Mouse (Mus musculus) kidney, adult 2 months (tissue): ENCODE measurements around the gene Esyt1.

Experiments
- CTCF ChIP-seq: fragments of 200-500 bp; conservative IDR thresholded peaks from 2 replicates; pipeline ENCODE4 v1.5.1; 2011; ENCODE audit warnings: low read depth, mild to moderate bottlenecking, control low read depth, low read length, moderate library complexity, mixed read lengths; ENCODE audit not compliant: insufficient read depth, insufficient read length
- POLR2A ChIP-seq: fragments of 200-500 bp; IDR thresholded peaks from one replicate; pipeline ENCODE4 v1.6.1; 2011; ENCODE audit warnings: low read depth, low read length, control low read depth

DNA sequence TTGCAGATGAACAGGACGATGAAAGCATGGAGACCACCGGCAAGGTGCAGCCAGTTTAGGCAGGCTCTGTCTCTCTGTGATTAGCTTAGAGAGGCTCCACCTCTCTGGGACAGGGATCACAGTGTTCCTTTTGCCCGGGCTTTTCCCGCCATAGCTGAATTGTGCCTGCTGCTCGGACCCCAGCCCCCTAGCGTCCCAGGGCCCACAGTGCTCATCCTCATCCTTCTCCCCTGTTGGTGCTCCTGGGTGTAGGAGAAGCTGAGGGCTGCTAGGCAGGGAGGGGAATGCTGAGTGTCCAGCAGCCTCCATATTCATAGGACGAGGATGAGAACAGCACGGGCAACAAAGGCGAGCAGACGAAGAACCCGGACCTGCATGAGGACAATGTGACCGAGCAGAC, 51.3 kb downstream of the Esyt1 start:
- TF ChIP-seq CTCF (no peak), POLR2A (no peak)
